Mouse (Mus musculus): ENCODE measurements at regions not wholly inside any gene's neighbourhood (a gene's known extent, or its start where the extent isn't known, plus 50 kb on each side); places are given as distances from the start of the nearest gene placed in this dataset.
"Not testable (repeated sequence)": the region's sequence is repeated elsewhere in the genome, so short reads cannot be mapped to it uniquely, and the experiment has no call there.

DNA sequence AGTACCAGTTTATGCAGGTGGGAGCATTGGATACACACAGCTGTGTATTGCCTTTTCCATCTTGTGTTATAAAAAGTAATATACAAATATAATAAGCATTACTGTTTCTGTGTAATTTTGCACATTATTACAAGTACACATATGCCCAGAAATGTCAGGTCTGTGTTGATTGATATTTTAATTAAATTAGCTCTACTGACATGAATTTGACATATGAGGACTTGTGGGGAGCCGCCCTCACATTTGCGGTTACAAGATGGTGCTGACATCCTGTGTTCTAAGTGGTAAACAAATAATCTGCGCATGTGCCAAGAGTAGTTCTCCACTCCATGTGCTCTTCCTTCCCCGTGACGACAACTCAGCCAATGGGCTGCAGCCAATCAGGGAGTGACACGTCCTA, 362.1 kb downstream of the Rprm start:
- Histone ChIP-seq H3K4me1 (replicated peaks; ENCODE audit: low read depth, low read length) (no peaks in the 10 kb centered on the region), H3K9me3 (ENCODE audit: low read length) (peaks cover 23% of the 10 kb centered on the region), H3K27me3 (ENCODE audit: insufficient read depth, low read length) (no peaks in the 10 kb centered on the region), H3K36me3 (ENCODE audit: insufficient read depth, low read length) (no peaks in the 10 kb centered on the region), H3K4me3 (replicated peaks; ENCODE audit: low read length) (no peak overlapping the region)
- TF ChIP-seq POU5F1 (IDR thresholded peaks at IDR 0.05; ENCODE audit: borderline replicate concordance, low read length) (no peak), NANOG (IDR thresholded peaks at IDR 0.05; ENCODE audit: borderline replicate concordance, low read length) (no peak), CTCF (conservative IDR thresholded peaks at IDR 0.05; ENCODE audit: low read length) (no peak)

DNA sequence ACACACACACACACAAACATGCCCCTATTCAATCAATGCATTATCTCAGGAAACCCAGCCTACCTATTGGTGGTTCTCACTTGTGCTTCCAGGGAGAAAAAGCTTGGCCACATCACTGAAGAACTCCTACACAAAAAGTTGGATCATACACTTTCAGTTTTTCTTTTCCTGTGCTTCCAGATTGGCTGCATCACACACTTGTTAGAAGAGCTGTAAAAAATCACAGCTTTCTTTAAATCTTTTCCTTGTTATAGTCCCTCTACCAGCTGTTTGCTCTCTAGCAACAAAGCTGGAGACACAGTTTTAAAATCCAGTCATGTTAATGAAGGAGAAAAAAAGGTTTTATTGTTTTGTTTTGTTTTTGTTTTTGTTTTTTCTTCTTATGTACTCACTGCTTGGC, 356.7 kb downstream of the Rprm start:
- no peaks in the 10 kb centered on the region for H3K27me3 ChIP-seq (ENCODE audit: insufficient read depth, low read length)
- no peak overlapping the region for H3K4me3 ChIP-seq (replicated peaks; ENCODE audit: low read length)
- H3K9me3 ChIP-seq (ENCODE audit: low read length): peaks cover 4% of the 10 kb centered on the region; the same call in 1 of the 2 replicates
- no peak for TF ChIP-seq CTCF (conservative IDR thresholded peaks at IDR 0.05; ENCODE audit: low read length)
- TF ChIP-seq POU5F1 (IDR thresholded peaks at IDR 0.05; ENCODE audit: borderline replicate concordance, low read length): no peak
- TF ChIP-seq NANOG (IDR thresholded peaks at IDR 0.05; ENCODE audit: borderline replicate concordance, low read length): no peak
- H3K4me1 ChIP-seq (replicated peaks; ENCODE audit: low read depth, low read length): no peaks in the 10 kb centered on the region
- H3K36me3 ChIP-seq (ENCODE audit: insufficient read depth, low read length): no peaks in the 10 kb centered on the region

DNA sequence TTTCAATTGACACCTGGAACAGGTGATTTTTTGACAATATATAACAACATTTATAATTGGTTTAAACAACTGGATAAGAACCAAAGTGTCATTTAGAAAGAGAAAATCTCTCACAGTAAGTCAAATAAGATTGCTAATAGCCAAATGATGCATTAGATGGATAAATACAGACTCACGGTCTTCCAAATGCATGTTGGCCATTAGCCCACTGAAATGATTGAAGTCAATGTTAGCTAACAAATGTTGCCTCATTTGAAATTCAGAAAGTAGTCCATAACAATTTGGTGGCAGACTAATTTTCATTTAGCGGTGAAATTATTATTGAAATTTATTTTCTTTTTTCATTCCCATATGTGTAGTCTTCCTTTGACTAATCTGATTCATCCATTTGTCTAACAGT, 354.9 kb downstream of the Rprm start:
- no peaks in the 10 kb centered on the region for H3K36me3 ChIP-seq (ENCODE audit: insufficient read depth, low read length)
- TF ChIP-seq CTCF (conservative IDR thresholded peaks at IDR 0.05; ENCODE audit: low read length) (no peak), NANOG (IDR thresholded peaks at IDR 0.05; ENCODE audit: borderline replicate concordance, low read length) (no peak), POU5F1 (IDR thresholded peaks at IDR 0.05; ENCODE audit: borderline replicate concordance, low read length) (no peak)
- no peaks in the 10 kb centered on the region for H3K27me3 ChIP-seq (ENCODE audit: insufficient read depth, low read length)
- no peaks in the 10 kb centered on the region for H3K9me3 ChIP-seq (ENCODE audit: low read length)
- no peak overlapping the region for H3K4me3 ChIP-seq (replicated peaks; ENCODE audit: low read length)
- H3K4me1 ChIP-seq (replicated peaks; ENCODE audit: low read depth, low read length): no peaks in the 10 kb centered on the region

DNA sequence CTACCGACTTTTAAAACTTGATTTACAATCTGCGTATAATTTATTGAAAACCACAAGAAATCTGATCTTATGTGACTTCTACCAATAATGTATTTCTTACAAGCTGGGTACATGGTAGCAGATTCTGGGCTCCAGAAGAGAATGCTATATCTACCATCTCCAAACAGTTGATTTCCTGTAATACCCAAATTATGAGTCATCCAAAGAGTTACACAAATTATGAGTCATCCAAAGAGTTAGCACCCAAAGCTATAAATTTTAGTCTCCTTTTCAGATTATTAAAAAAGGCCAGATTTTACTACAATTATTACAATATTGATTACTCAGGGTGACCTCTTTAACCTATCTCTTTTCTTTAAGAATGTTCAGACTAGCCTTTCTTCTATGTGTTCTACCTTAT, 321.9 kb downstream of the Rprm start:
- Histone ChIP-seq H3K4me3 (replicated peaks; ENCODE audit: low read length) (no peak overlapping the region), H3K4me1 (replicated peaks; ENCODE audit: low read depth, low read length) (no peaks in the 10 kb centered on the region), H3K9me3 (ENCODE audit: low read length) (no peaks in the 10 kb centered on the region), H3K27me3 (ENCODE audit: insufficient read depth, low read length) (no peaks in the 10 kb centered on the region), H3K36me3 (ENCODE audit: insufficient read depth, low read length) (no peaks in the 10 kb centered on the region)
- TF ChIP-seq POU5F1 (IDR thresholded peaks at IDR 0.05; ENCODE audit: borderline replicate concordance, low read length): no peak

DNA sequence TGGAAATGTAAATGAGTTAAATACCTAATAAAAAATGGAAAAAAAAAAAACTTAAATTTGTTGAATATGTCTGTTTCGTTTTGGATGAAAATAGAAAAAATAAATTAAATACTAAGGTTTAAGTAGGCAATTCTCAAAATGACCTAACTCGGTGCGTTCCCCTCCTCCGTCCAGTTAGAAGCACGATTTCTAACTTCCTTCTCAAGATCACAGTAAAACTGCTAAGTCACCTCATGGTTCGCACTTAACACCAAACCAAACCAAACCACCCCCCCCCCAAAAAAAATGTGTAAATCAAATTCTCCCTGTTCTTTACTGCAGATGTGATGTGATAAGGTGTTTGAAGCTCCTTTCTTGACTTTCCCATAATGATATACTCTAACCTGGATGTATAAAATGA, 303.3 kb downstream of the Rprm start:
- H3K27me3 ChIP-seq (ENCODE audit: insufficient read depth, low read length); H3K36me3 ChIP-seq (ENCODE audit: insufficient read depth, low read length); H3K4me1 ChIP-seq (replicated peaks; ENCODE audit: low read depth, low read length); H3K4me3 ChIP-seq (replicated peaks; ENCODE audit: low read length); H3K9me3 ChIP-seq (ENCODE audit: low read length): not testable (repeated sequence)

DNA sequence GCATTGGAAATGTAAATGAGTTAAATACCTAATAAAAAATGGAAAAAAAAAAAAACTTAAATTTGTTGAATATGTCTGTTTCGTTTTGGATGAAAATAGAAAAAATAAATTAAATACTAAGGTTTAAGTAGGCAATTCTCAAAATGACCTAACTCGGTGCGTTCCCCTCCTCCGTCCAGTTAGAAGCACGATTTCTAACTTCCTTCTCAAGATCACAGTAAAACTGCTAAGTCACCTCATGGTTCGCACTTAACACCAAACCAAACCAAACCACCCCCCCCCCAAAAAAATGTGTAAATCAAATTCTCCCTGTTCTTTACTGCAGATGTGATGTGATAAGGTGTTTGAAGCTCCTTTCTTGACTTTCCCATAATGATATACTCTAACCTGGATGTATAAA, 296.8 kb downstream of the Rprm start:
- H3K4me3 ChIP-seq (replicated peaks; ENCODE audit: low read length); H3K36me3 ChIP-seq (ENCODE audit: insufficient read depth, low read length); H3K9me3 ChIP-seq (ENCODE audit: low read length); H3K27me3 ChIP-seq (ENCODE audit: insufficient read depth, low read length); H3K4me1 ChIP-seq (replicated peaks; ENCODE audit: low read depth, low read length): not testable (repeated sequence)

DNA sequence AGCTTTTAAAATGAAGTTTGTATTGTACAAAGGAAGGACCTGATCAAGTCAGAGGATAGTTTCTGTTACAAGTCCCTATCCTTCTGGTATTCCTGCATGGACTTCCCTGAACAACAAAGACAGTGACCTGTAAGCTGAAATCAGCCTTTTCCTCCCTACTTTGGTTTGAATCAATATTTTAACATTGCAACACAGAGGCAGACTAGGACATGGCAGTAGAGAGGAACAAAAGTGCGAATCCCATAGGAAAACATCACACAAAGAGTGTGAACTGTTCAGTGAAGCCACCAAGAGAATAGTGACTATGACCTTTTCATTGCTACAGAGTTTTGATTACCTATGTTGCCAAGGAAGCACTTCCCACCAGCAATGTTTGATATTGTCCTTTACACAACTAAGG, 288.7 kb downstream of the Rprm start:
- Histone ChIP-seq H3K4me3 (replicated peaks; ENCODE audit: low read length) (no peak overlapping the region), H3K36me3 (ENCODE audit: insufficient read depth, low read length) (no peaks in the 10 kb centered on the region), H3K9me3 (ENCODE audit: low read length) (no peaks in the 10 kb centered on the region), H3K4me1 (replicated peaks; ENCODE audit: low read depth, low read length) (no peaks in the 10 kb centered on the region), H3K27me3 (ENCODE audit: insufficient read depth, low read length) (no peaks in the 10 kb centered on the region)
- no peak for TF ChIP-seq NANOG (IDR thresholded peaks at IDR 0.05; ENCODE audit: borderline replicate concordance, low read length)
- TF ChIP-seq POU5F1 (IDR thresholded peaks at IDR 0.05; ENCODE audit: borderline replicate concordance, low read length): no peak
- TF ChIP-seq CTCF (conservative IDR thresholded peaks at IDR 0.05; ENCODE audit: low read length): no peak

DNA sequence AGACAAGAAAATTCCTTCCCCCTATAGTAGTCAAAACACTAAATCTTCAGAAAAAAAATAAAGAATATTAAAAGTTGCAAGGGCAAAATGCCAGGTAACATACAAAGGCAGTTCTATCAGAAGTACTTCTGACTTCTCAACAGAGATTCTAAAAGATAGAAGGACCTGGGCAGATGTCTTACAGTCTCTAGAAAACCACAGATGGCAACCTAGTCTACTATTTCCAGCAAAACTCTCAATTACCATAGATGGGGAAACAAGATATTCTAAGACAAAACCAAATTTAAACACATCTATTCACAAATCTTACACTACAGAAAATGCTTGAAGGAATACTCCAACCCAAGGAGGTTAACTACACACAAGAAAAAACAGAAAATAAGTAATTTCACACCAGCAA, 281.7 kb downstream of the Rprm start:
- Histone ChIP-seq H3K4me1 (replicated peaks; ENCODE audit: low read depth, low read length) (no peaks in the 10 kb centered on the region), H3K4me3 (replicated peaks; ENCODE audit: low read length) (no peak overlapping the region), H3K9me3 (ENCODE audit: low read length) (no peaks in the 10 kb centered on the region), H3K27me3 (ENCODE audit: insufficient read depth, low read length) (no peaks in the 10 kb centered on the region), H3K36me3 (ENCODE audit: insufficient read depth, low read length) (no peaks in the 10 kb centered on the region)
- TF ChIP-seq POU5F1 (IDR thresholded peaks at IDR 0.05; ENCODE audit: borderline replicate concordance, low read length) (no peak), CTCF (conservative IDR thresholded peaks at IDR 0.05; ENCODE audit: low read length) (no peak), NANOG (IDR thresholded peaks at IDR 0.05; ENCODE audit: borderline replicate concordance, low read length) (no peak)

DNA sequence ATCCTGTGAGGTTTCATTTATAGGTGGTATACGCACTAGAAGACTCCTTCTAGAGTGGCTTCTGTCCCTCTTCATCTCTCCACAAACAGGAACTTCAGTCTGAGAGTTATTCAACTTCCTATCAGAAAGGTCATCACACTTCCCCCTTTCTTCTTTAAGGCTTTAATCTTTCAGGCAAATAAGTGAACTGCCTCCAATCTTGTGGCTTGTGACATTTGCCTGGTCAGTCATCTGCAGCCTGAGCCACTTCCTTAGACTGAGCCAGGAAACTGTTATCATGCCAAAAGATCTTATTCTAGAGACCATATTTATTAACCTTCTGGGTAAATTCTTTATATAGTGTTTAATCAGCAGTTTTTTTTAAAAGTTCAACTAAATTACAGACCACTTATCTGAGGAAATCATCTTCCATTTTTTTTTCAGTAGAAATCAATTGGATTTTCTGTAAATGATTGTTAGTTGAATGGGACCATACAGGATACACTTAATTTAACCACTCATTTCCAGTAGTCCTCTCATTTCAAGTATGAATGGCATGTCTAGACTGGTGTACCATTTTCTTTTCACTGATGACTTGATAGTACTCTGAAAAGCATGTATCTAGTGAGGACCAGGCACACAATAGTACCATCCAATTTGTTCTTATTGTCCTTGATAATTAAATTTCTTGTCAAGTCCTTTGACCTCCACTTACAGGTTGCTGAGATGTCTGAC, 234.4 kb downstream of the Rprm start:
- H3K27me3 ChIP-seq (ENCODE audit: insufficient read depth, low read length): no peaks in the 10 kb centered on the region
- H3K36me3 ChIP-seq (ENCODE audit: insufficient read depth, low read length): no peaks in the 10 kb centered on the region
- no peaks in the 10 kb centered on the region for H3K4me1 ChIP-seq (replicated peaks; ENCODE audit: low read depth, low read length)
- H3K4me3 ChIP-seq (replicated peaks; ENCODE audit: low read length): no peak overlapping the region
- no peaks in the 10 kb centered on the region for H3K9me3 ChIP-seq (ENCODE audit: low read length)
- no peak for TF ChIP-seq CTCF (conservative IDR thresholded peaks at IDR 0.05; ENCODE audit: low read length)
- TF ChIP-seq POU5F1 (IDR thresholded peaks at IDR 0.05; ENCODE audit: borderline replicate concordance, low read length): no peak
- no peak for TF ChIP-seq NANOG (IDR thresholded peaks at IDR 0.05; ENCODE audit: borderline replicate concordance, low read length)
